In the genomic region with DNA sequence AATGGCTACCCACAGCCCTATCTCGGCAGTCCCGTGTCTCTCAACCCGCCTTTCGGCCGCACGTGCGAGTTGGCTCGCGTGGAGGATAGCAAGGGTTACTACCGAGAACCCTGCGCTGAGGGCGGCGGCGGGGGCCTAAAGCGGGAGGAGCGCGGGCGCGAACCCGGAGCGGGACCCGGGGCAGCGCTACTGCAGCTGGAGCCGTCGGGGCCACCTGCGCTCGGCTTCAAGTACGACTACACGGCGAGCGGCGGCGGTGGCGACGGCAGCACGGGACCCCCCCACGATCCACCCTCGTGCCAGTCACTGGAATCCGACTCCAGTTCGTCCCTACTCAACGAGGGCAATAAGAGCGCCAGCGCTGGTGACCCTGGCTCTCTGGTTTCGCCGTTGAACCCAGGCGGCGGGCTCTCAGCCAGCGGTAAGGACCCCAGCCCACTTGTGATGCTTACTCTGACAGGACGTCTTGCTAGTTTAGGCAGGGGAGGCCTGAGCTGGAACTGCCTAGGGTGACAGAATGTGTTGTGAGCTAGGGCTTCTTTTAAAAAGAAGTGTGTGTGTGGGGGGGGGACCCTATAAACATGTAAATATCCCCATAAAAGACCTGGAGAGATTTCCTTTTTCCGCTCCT, we compare ENCODE assay signal across 22 mouse cellular contexts. TPM values are rescaled to one million over a fixed set of nuclear protein-coding genes. Genes with fewer than 3 reads are reported as not detected.
DNase-seq lines count a peak whose midpoint lies in the region; ATAC-seq and TF ChIP-seq lines count a peak whose summit lies in the region.
"Had no signal": no experiment of that assay in that cellular context is flagged by ENCODE, and none has a peak within 500 bp of the region (broad histone marks: within the 10 kb centered on the region; RNA-seq: fewer than 3 reads in every experiment).

No protein-coding gene starts in this region.

- no peak overlapping the region for H3K27ac ChIP-seq in limb, embryonic 11.5 days (replicated peaks; ENCODE audit: low read depth, low read length)
- H3K27ac ChIP-seq in neural tube, embryonic 13.5 days (replicated peaks) = no peak overlapping the region; the same call in 1 of the 2 replicates
- H3K27ac ChIP-seq in midbrain, postnatal 0 days (ENCODE audit: low read depth, low read length) = no peak overlapping the region

- ATAC-seq in megakaryocyte, adult 5-6 weeks (ENCODE audit: poor library complexity, severe bottlenecking) = no peak
- no peak for ATAC-seq in limb, embryonic 11.5 days (ENCODE audit: insufficient number of reproducible peaks, low FRiP score, low TSS enrichment, low read depth)
- ATAC-seq in neural tube, embryonic 13.5 days (ENCODE audit: low read depth) = no peak
- no peak for ATAC-seq in midbrain, postnatal 0 days (ENCODE audit: low FRiP score)
- ATAC-seq: forebrain, embryonic 14.5 days had no signal

- H3K4me2 ChIP-seq in limb, embryonic 11.5 days (ENCODE audit: low read depth, severe bottlenecking) = peak overlapping the region; percentile 22
- H3K4me2 ChIP-seq in neural tube, embryonic 13.5 days = peak overlapping the region; percentile 22; the same call in 1 of the 2 replicates
- H3K4me2 ChIP-seq in midbrain, postnatal 0 days (ENCODE audit: low read depth, low read length, poor library complexity, severe bottlenecking) = no peak overlapping the region
- H3K4me2 ChIP-seq: midbrain, embryonic 11.5 days had no signal

- under 1% methylated on average over 50 of the region's 50 CpGs for WGBS in limb, embryonic 11.5 days
- WGBS in neural tube, embryonic 13.5 days = under 1% methylated on average over 50 of the region's 50 CpGs
- under 1% methylated on average over 37 of the region's 50 CpGs for WGBS in midbrain, postnatal 0 days

- peak; percentile 51 for DNase-seq in ZHBTc4 (ENCODE audit: low read depth, low spot score)
- peak; percentile 69 for DNase-seq in limb, embryonic 11.5 days (ENCODE audit: low spot score)
- no peak for DNase-seq in midbrain, postnatal 0 days (ENCODE audit: low spot score)
- DNase-seq in frontal cortex, postnatal 25 days (ENCODE audit: low spot score in 2 of 2) = no peak
- DNase-seq in retina, postnatal 1 day = no peak
- DNase-seq: adrenal gland, postnatal 10 days; cerebellum, adult 2 months; gastrocnemius, postnatal 14 days; kidney, postnatal 36 days; lung, postnatal 14 days; thymus, postnatal 25 days had no signal

- no peak overlapping the region for H3K9ac ChIP-seq in limb, embryonic 11.5 days (ENCODE audit: low read length)
- peak overlapping the region; percentile 47; the same call in 1 of the 2 replicates for H3K9ac ChIP-seq in neural tube, embryonic 13.5 days
- no peak overlapping the region for H3K9ac ChIP-seq in midbrain, postnatal 0 days (replicated peaks; ENCODE audit: low read length, poor library complexity, severe bottlenecking)

- H3K36me3 ChIP-seq in megakaryocyte, embryonic 14.5 days (replicated peaks; ENCODE audit: low read length) = no peaks in the 10 kb centered on the region
- no peaks in the 10 kb centered on the region for H3K36me3 ChIP-seq in limb, embryonic 11.5 days (ENCODE audit: control insufficient read depth, insufficient read depth, low read length)
- H3K36me3 ChIP-seq in neural tube, embryonic 13.5 days = no peaks in the 10 kb centered on the region
- no peaks in the 10 kb centered on the region for H3K36me3 ChIP-seq in midbrain, postnatal 0 days (ENCODE audit: insufficient read depth, low read length)

- H3K27me3 ChIP-seq in megakaryocyte, embryonic 14.5 days (replicated peaks) = peaks cover 99% of the 10 kb centered on the region
- peaks cover 98% of the 10 kb centered on the region for H3K27me3 ChIP-seq in limb, embryonic 11.5 days (ENCODE audit: control insufficient read depth, insufficient read depth, low read length)
- peaks cover 100% of the 10 kb centered on the region for H3K27me3 ChIP-seq in neural tube, embryonic 13.5 days
- H3K27me3 ChIP-seq in midbrain, postnatal 0 days (ENCODE audit: insufficient read depth, low read length) = peaks cover 94% of the 10 kb centered on the region

- H3K4me3 ChIP-seq in megakaryocyte, embryonic 14.5 days (replicated peaks) = peak overlapping the region; percentile 53
- peak overlapping the region; percentile 4 for H3K4me3 ChIP-seq in limb, embryonic 11.5 days (ENCODE audit: low read depth, low read length)
- H3K4me3 ChIP-seq in neural tube, embryonic 13.5 days = peak overlapping the region; percentile 31
- H3K4me3 ChIP-seq in midbrain, postnatal 0 days (ENCODE audit: low read depth, low read length) = no peak overlapping the region

- H3K9me3 ChIP-seq in megakaryocyte, embryonic 14.5 days = 0 out of 2 replicates have a peak, but pooled peaks cover 3% of the 10 kb centered on the region
- no peaks in the 10 kb centered on the region for H3K9me3 ChIP-seq in limb, embryonic 11.5 days (ENCODE audit: control insufficient read depth, low read length)
- no peaks in the 10 kb centered on the region for H3K9me3 ChIP-seq in neural tube, embryonic 13.5 days
- H3K9me3 ChIP-seq in midbrain, postnatal 0 days (ENCODE audit: low read length) = no peaks in the 10 kb centered on the region

- TF ChIP-seq CTCF in midbrain, postnatal 0 days (IDR thresholded peaks at IDR 0.05) = no peak

- H3K4me1 ChIP-seq in megakaryocyte, embryonic 14.5 days = peaks cover 6% of the 10 kb centered on the region; the same call in 1 of the 2 replicates
- H3K4me1 ChIP-seq in limb, embryonic 11.5 days (ENCODE audit: control insufficient read depth, insufficient read depth, low read length) = peaks cover 10% of the 10 kb centered on the region; the same call in 1 of the 2 replicates
- peaks cover 9% of the 10 kb centered on the region for H3K4me1 ChIP-seq in neural tube, embryonic 13.5 days (replicated peaks)
- H3K4me1 ChIP-seq in midbrain, postnatal 0 days (ENCODE audit: insufficient read depth, low read length) = no peaks in the 10 kb centered on the region

RNA-seq across cellular contexts. Expression of gene Hoxc12, which starts 0.6 kb away (rescaled TPM):
- polyA plus RNA-seq in megakaryocyte, embryonic 14.5 days (2012; ENCODE audit: insufficient read depth, low replicate concordance) = not detected in 2 replicates
- total RNA-seq in megakaryocyte, adult 5-6 weeks (2015) = not detected in 2 replicates
- not detected in 2 replicates for total RNA-seq in megakaryocyte, adult 5-6 weeks (2017)
- 0.96 and 1.2 TPM in 2 replicates for polyA plus RNA-seq in limb, embryonic 11.5 days (2014; fragmentation: Nextera tagmentation; extraction: Ambion mirVana)
- polyA plus RNA-seq in neural tube, embryonic 13.5 days (2015; fragmentation: Nextera tagmentation; extraction: Ambion mirVana) = 7.8 and 12.0 TPM in 2 replicates
- total RNA-seq in midbrain, postnatal 0 days (2014; rRNA removed) = not detected in 2 replicates
- polyA plus RNA-seq in midbrain, postnatal 0 days (2015; fragmentation: Nextera tagmentation; extraction: Ambion mirVana) = not detected in 2 replicates
- total RNA-seq: adrenal gland, postnatal 10 days; common myeloid progenitor, adult 5-6 weeks; heart, postnatal 25 days; layer of hippocampus, postnatal 10 days; left cerebral cortex, postnatal 25 days had no signal
- polyA plus RNA-seq: cerebellum, adult 2 months; forebrain, embryonic 14.5 days; liver, embryonic 16.5 days; midbrain, embryonic 11.5 days; stomach, embryonic 14.5 days had no signal

RNA-seq across cellular contexts. Expression of gene Hoxc13, which starts 16.2 kb away (rescaled TPM):
- polyA plus RNA-seq in megakaryocyte, embryonic 14.5 days (2012; ENCODE audit: insufficient read depth, low replicate concordance) = not detected in 2 replicates
- not detected in 2 replicates for total RNA-seq in megakaryocyte, adult 5-6 weeks (2015)
- total RNA-seq in megakaryocyte, adult 5-6 weeks (2017) = not detected in 2 replicates
- 2.3 and 2.4 TPM in 2 replicates for polyA plus RNA-seq in limb, embryonic 11.5 days (2014; fragmentation: Nextera tagmentation; extraction: Ambion mirVana)
- 4.9 and 8.4 TPM in 2 replicates for polyA plus RNA-seq in neural tube, embryonic 13.5 days (2015; fragmentation: Nextera tagmentation; extraction: Ambion mirVana)
- 0.16 TPM in 1 of 2 replicates, not detected in the other for total RNA-seq in midbrain, postnatal 0 days (2014; rRNA removed)
- not detected in 2 replicates for polyA plus RNA-seq in midbrain, postnatal 0 days (2015; fragmentation: Nextera tagmentation; extraction: Ambion mirVana)
- total RNA-seq: adrenal gland, postnatal 10 days; common myeloid progenitor, adult 5-6 weeks; gastrocnemius, postnatal 14 days; heart, postnatal 25 days; layer of hippocampus, postnatal 10 days; left cerebral cortex, postnatal 25 days had no signal
- polyA plus RNA-seq: cerebellum, adult 2 months; forebrain, embryonic 14.5 days; liver, embryonic 16.5 days; stomach, embryonic 14.5 days had no signal

RNA-seq across cellular contexts. Expression of gene Hoxc11, which starts 17.1 kb away (rescaled TPM):
- not detected in 2 replicates for polyA plus RNA-seq in megakaryocyte, embryonic 14.5 days (2012; ENCODE audit: insufficient read depth, low replicate concordance)
- not detected in 2 replicates for total RNA-seq in megakaryocyte, adult 5-6 weeks (2015)
- not detected in 2 replicates for total RNA-seq in megakaryocyte, adult 5-6 weeks (2017)
- polyA plus RNA-seq in limb, embryonic 11.5 days (2014; fragmentation: Nextera tagmentation; extraction: Ambion mirVana) = 5.5 and 5.9 TPM in 2 replicates
- 2.6 and 3.8 TPM in 2 replicates for polyA plus RNA-seq in neural tube, embryonic 13.5 days (2015; fragmentation: Nextera tagmentation; extraction: Ambion mirVana)
- total RNA-seq in midbrain, postnatal 0 days (2014; rRNA removed) = not detected in 2 replicates
- polyA plus RNA-seq in midbrain, postnatal 0 days (2015; fragmentation: Nextera tagmentation; extraction: Ambion mirVana) = not detected in 2 replicates
- total RNA-seq: common myeloid progenitor, adult 5-6 weeks; heart, postnatal 25 days; layer of hippocampus, postnatal 10 days; left cerebral cortex, postnatal 25 days had no signal
- polyA plus RNA-seq: cerebellum, adult 2 months; forebrain, embryonic 14.5 days; liver, embryonic 16.5 days; midbrain, embryonic 11.5 days; stomach, embryonic 14.5 days had no signal

RNA-seq across cellular contexts. Expression of gene Hoxc10, which starts 29.4 kb away (rescaled TPM):
- 0.08 TPM in 1 of 2 replicates, not detected in the other for polyA plus RNA-seq in megakaryocyte, embryonic 14.5 days (2012; ENCODE audit: insufficient read depth, low replicate concordance)
- not detected in 2 replicates for total RNA-seq in megakaryocyte, adult 5-6 weeks (2015)
- not detected in 2 replicates for total RNA-seq in megakaryocyte, adult 5-6 weeks (2017)
- 43.9 and 56.2 TPM in 2 replicates for polyA plus RNA-seq in limb, embryonic 11.5 days (2014; fragmentation: Nextera tagmentation; extraction: Ambion mirVana)
- 58.5 and 92.4 TPM in 2 replicates for polyA plus RNA-seq in neural tube, embryonic 13.5 days (2015; fragmentation: Nextera tagmentation; extraction: Ambion mirVana)
- not detected in 2 replicates for total RNA-seq in midbrain, postnatal 0 days (2014; rRNA removed)
- polyA plus RNA-seq in midbrain, postnatal 0 days (2015; fragmentation: Nextera tagmentation; extraction: Ambion mirVana) = not detected in 2 replicates
- total RNA-seq: common myeloid progenitor, adult 5-6 weeks; heart, postnatal 25 days; layer of hippocampus, postnatal 10 days; left cerebral cortex, postnatal 25 days had no signal
- polyA plus RNA-seq: cerebellum, adult 2 months; forebrain, embryonic 14.5 days; liver, embryonic 16.5 days; midbrain, embryonic 11.5 days; stomach, embryonic 14.5 days had no signal

RNA-seq across cellular contexts. Expression of gene Hoxc5, which starts 30.1 kb away (rescaled TPM):
- polyA plus RNA-seq in megakaryocyte, embryonic 14.5 days (2012; ENCODE audit: insufficient read depth, low replicate concordance) = not detected in 2 replicates
- not detected in 2 replicates for total RNA-seq in megakaryocyte, adult 5-6 weeks (2015)
- not detected in 2 replicates for total RNA-seq in megakaryocyte, adult 5-6 weeks (2017)
- polyA plus RNA-seq in limb, embryonic 11.5 days (2014; fragmentation: Nextera tagmentation; extraction: Ambion mirVana) = 8.3 and 9.1 TPM in 2 replicates
- polyA plus RNA-seq in neural tube, embryonic 13.5 days (2015; fragmentation: Nextera tagmentation; extraction: Ambion mirVana) = 18.8 and 32.2 TPM in 2 replicates
- total RNA-seq in midbrain, postnatal 0 days (2014; rRNA removed) = 0.88 TPM in 1 of 2 replicates, not detected in the other
- polyA plus RNA-seq in midbrain, postnatal 0 days (2015; fragmentation: Nextera tagmentation; extraction: Ambion mirVana) = not detected in 2 replicates
- total RNA-seq: common myeloid progenitor, adult 5-6 weeks; heart, postnatal 25 days; layer of hippocampus, postnatal 10 days; left cerebral cortex, postnatal 25 days had no signal
- polyA plus RNA-seq: forebrain, embryonic 14.5 days; midbrain, embryonic 11.5 days had no signal

Comparison
In these comparisons a context has a peak if more than half of its experiments do, and no peak if none do; other contexts are left out.
1. DNase-seq: peak in ZHBTc4 (single experiment) and limb, embryonic 11.5 days (single experiment); none in midbrain, postnatal 0 days (single experiment), frontal cortex, postnatal 25 days (0 of 2) and retina, postnatal 1 day (single experiment).